Mouse (Mus musculus) cortical plate, adult 2 months (tissue): ENCODE data around the gene Gse1.

Source experiments
- CTCF ChIP-seq: fragments of 200-500 bp; IDR thresholded peaks from 2 replicates; pipeline ENCODE4 v1.5.1; 2011; ENCODE audit warnings: mild to moderate bottlenecking, control low read depth, low read length; ENCODE audit not compliant: insufficient read depth; ENCODE audit errors: extremely low read depth
- POLR2A ChIP-seq: fragments of 200-500 bp; IDR thresholded peaks from 2 replicates; pipeline ENCODE4 v1.6.1; 2011; ENCODE audit warnings: mild to moderate bottlenecking, low read length, control low read depth; ENCODE audit not compliant: insufficient read depth; ENCODE audit errors: extremely low read depth

DNA sequence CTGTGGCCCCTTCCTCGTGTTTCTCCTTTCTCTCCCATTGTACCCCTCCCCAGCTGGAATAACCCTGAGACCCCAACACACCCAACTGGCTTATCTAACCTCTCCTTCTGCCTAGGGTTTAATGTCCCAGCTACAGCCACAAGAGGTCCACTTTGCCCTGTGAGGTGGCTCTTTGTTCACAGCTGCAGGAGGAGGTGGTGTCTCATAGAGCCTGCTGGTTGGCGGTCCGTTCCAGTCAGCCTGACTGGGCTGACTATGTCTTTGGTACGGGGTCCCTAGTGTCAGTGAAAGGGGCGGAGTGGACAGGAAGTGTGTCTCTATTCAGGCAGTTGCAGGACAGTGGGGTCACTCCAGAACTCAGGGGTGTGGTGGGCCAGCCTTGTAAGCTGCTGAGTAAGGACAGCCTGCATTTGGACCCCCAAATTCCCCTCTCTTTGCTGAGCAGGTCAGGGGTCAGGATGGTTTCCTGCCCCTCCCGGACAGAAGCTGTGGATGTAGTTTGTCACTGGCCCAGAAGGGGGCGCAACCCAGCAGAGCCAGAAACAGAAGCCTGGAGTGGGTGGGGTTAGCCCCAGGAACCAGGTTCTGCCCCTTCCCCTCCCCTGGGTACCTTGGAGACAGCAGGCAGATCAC, 136.0 kb downstream of the Gse1 start:
- TF ChIP-seq CTCF (0 out of 2 replicates have a peak, but pooled peaks have one; percentile 12), POLR2A (no peak)
